Mouse (Mus musculus) C2C12 (cell line): ENCODE results near the gene Dcun1d4. TPM values are rescaled to one million over a fixed set of nuclear protein-coding genes. Genes with fewer than 3 reads are reported as not detected.
A peak's percentile ranks its signal among the peaks of the same experiment; 100 is the strongest.

ENCODE experiments used
- H3K27me3 ChIP-seq: one replicate; pipeline ENCODE4 v1.6.1; 2011; ENCODE audit not compliant: control insufficient read depth, insufficient read depth, insufficient read length
- H3K36me3 ChIP-seq: one replicate; pipeline ENCODE4 v1.6.1; 2011; ENCODE audit not compliant: control insufficient read depth, insufficient read depth
- H3K4me3 ChIP-seq: one replicate; pipeline ENCODE4 v1.5.1; 2011; ENCODE audit warnings: mild to moderate bottlenecking, control low read depth; ENCODE audit not compliant: poor library complexity, insufficient read depth, severe bottlenecking
- H3K79me2 ChIP-seq: one replicate; pipeline ENCODE4 v1.6.1; 2011; ENCODE audit not compliant: control insufficient read depth, insufficient read depth
- H3K79me3 ChIP-seq: one replicate; pipeline ENCODE4 v1.6.1; 2011; ENCODE audit warnings: low read depth, control low read depth
- H3ac ChIP-seq: one replicate; pipeline ENCODE3; 2011; ENCODE audit warnings: low read depth; ENCODE audit not compliant: control insufficient read depth, insufficient read length
- CEBPB ChIP-seq: IDR thresholded peaks from one replicate; pipeline ENCODE4 v1.6.1; 2011; ENCODE audit warnings: low read depth, mild to moderate bottlenecking, control low read depth, moderate library complexity
- CTCF ChIP-seq: IDR thresholded peaks from one replicate; pipeline ENCODE4 v1.5.1; 2011; ENCODE audit not compliant: control insufficient read depth, insufficient read depth, insufficient read length
- FOSL1 ChIP-seq: IDR thresholded peaks from one replicate; pipeline ENCODE4 v1.8.0; 2011; ENCODE audit warnings: mild to moderate bottlenecking, low read length; ENCODE audit not compliant: poor library complexity, insufficient read depth, severe bottlenecking
- MAX ChIP-seq: IDR thresholded peaks from one replicate; pipeline ENCODE4 v1.6.1; 2011; ENCODE audit warnings: mild to moderate bottlenecking, control low read depth
- MYOD1 ChIP-seq: IDR thresholded peaks from one replicate; pipeline ENCODE4 v1.6.1; 2011; ENCODE audit warnings: low read depth; ENCODE audit not compliant: control insufficient read depth, insufficient read length
- MYOG ChIP-seq: IDR thresholded peaks from one replicate; pipeline ENCODE4 v1.6.1; 2011; ENCODE audit not compliant: control insufficient read depth, insufficient read length; ENCODE audit errors: extremely low read depth
- USF1 ChIP-seq: IDR thresholded peaks from one replicate; pipeline ENCODE4 v1.6.1; 2011; ENCODE audit warnings: low read depth, mild to moderate bottlenecking, control low read depth, moderate library complexity
- polyA plus RNA-seq: library from polyadenylated mRNA; unstranded; fragments of >200 nt; fragmentation: generic; extraction: Trizol; gene quantifications from one replicate; pipeline ENCODE4 v1.2.1, GENCODE M21; 2012; ENCODE audit warnings: missing spikeins

Dcun1d4 gene
- polyA plus RNA-seq, 1 experiment: 3.3 TPM

- no peak overlapping the region for H3K4me3 ChIP-seq
- H3ac ChIP-seq: no peak overlapping the region
- no peaks in the 10 kb centered on the region for H3K79me3 ChIP-seq
- TF ChIP-seq CEBPB: no peak
- TF ChIP-seq CTCF: no peak
- TF ChIP-seq MYOD1: no peak
- no peak for TF ChIP-seq USF1
- TF ChIP-seq MAX: no peak
- TF ChIP-seq FOSL1: no peak
- no peak for TF ChIP-seq MYOG
- no peaks in the 10 kb centered on the region for H3K27me3 ChIP-seq
- H3K36me3 ChIP-seq: no peaks in the 10 kb centered on the region
- no peaks in the 10 kb centered on the region for H3K79me2 ChIP-seq
Observed at GRCm38 (mm10) chr5:73538586-73539298, 57.9 kb downstream of the Dcun1d4 start.

- TF ChIP-seq CTCF (peak; percentile 31), CEBPB (no peak), MYOG (no peak), USF1 (no peak), FOSL1 (no peak), MYOD1 (no peak)
- Histone ChIP-seq H3K79me3 (no peaks in the 10 kb centered on the region), H3K27me3 (no peaks in the 10 kb centered on the region), H3K4me3 (no peak overlapping the region), H3ac (no peak overlapping the region), H3K79me2 (no peaks in the 10 kb centered on the region), H3K36me3 (no peaks in the 10 kb centered on the region)
Observed at GRCm38 (mm10) chr5:73539848-73540510, 59.2 kb downstream of the Dcun1d4 start.

GRCm38 (mm10) chr5:73540511-73540871 lies 59.7 kb downstream of the Dcun1d4 start:
- Histone ChIP-seq H3K4me3 (no peak overlapping the region), H3K79me3 (no peaks in the 10 kb centered on the region), H3ac (no peak overlapping the region), H3K36me3 (no peaks in the 10 kb centered on the region), H3K27me3 (no peaks in the 10 kb centered on the region), H3K79me2 (no peaks in the 10 kb centered on the region)
- TF ChIP-seq MYOD1: no peak
- no peak for TF ChIP-seq FOSL1
- no peak for TF ChIP-seq USF1
- no peak for TF ChIP-seq MAX
- TF ChIP-seq CTCF: no peak
- no peak for TF ChIP-seq CEBPB
- no peak for TF ChIP-seq MYOG

- no peaks in the 10 kb centered on the region for H3K27me3 ChIP-seq
- TF ChIP-seq USF1: no peak
- no peak for TF ChIP-seq FOSL1
- TF ChIP-seq CEBPB: no peak
- no peak for TF ChIP-seq CTCF
- no peak for TF ChIP-seq MAX
- TF ChIP-seq MYOG: no peak
- no peak for TF ChIP-seq MYOD1
- H3K79me3 ChIP-seq: no peaks in the 10 kb centered on the region
- no peaks in the 10 kb centered on the region for H3K36me3 ChIP-seq
- no peak overlapping the region for H3ac ChIP-seq
- H3K4me3 ChIP-seq: no peak overlapping the region
- H3K79me2 ChIP-seq: no peaks in the 10 kb centered on the region
Observed at GRCm38 (mm10) chr5:73544111-73544753, 63.4 kb downstream of the Dcun1d4 start.

- Histone ChIP-seq H3K27me3 (no peaks in the 10 kb centered on the region), H3K4me3 (no peak overlapping the region), H3K79me2 (no peaks in the 10 kb centered on the region), H3ac (no peak overlapping the region), H3K36me3 (no peaks in the 10 kb centered on the region), H3K79me3 (no peaks in the 10 kb centered on the region)
- no peak for TF ChIP-seq MYOG
- TF ChIP-seq CTCF: no peak
- no peak for TF ChIP-seq MYOD1
- no peak for TF ChIP-seq CEBPB
- TF ChIP-seq USF1: no peak
- TF ChIP-seq MAX: no peak
- TF ChIP-seq FOSL1: no peak
Observed at GRCm38 (mm10) chr5:73545641-73546040, 64.8 kb downstream of the Dcun1d4 start.

- TF ChIP-seq USF1 (no peak), CTCF (no peak), MYOD1 (no peak), MYOG (no peak), FOSL1 (no peak)
- peaks cover 6% of the 10 kb centered on the region for H3K36me3 ChIP-seq
- H3K79me3 ChIP-seq: no peaks in the 10 kb centered on the region
- H3K79me2 ChIP-seq: no peaks in the 10 kb centered on the region
- no peaks in the 10 kb centered on the region for H3K27me3 ChIP-seq
- no peak overlapping the region for H3K4me3 ChIP-seq
- H3ac ChIP-seq: no peak overlapping the region
Observed at GRCm38 (mm10) chr5:73547252-73547651, 66.5 kb downstream of the Dcun1d4 start.
